Mouse (Mus musculus) layer of hippocampus, postnatal 25 days (tissue): ENCODE data around the gene Tent4a. TPM values are rescaled to one million over a fixed set of nuclear protein-coding genes. Genes with fewer than 3 reads are reported as not detected.

Source experiments
- DNase-seq, 2 experiments: peaks; one replicate each; pipeline ENCODE4 v3.0.0; 2022; ENCODE audit warnings: mixed read lengths in 2 of 2, low spot score in 1 of 2; ENCODE audit errors: extremely low spot score in 1 of 2
- total RNA-seq, 2 experiments: library from RNA; stranded (reverse); gene quantifications; 2 replicates each; pipeline ENCODE4 v1.2.3; 2021

Tent4a gene
- total RNA-seq, 2 experiments from 2014 or later: 42.3 to 43.9 TPM

DNA sequence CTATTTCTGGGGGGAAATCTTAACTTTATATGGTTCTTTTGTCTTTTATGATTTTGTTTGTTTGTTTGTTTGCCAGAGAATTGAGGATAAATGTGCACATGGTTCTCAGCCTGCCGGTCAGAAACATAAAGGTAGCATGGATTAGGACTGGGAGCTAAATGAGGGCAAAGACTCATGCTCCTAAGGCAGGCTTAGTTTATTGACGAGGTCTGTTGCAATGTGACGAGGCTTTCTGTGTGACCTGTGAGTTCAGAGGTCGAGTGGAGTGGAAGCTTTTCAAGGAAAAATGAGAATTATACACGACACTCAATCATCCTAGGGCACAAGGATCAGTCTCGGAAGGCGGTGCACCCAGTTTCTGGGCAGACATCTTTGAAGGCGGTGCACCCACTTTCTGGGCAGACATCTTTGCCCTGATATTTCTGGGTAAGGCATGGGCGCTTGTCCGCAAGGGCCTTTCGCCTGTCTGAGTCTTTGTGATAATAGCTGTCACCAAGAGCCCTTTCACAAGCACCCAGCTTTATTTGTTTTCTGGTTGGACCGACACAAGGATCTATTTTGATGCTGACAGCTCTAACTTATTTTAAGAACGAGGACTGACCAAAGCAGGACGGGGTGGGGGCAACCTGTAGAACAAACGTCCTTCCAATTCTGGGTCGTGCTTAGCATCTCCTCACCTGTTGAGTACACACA is 13.2 kb upstream of the Tent4a start:
- DNase-seq: no peak

GRCm38 (mm10) chr13:69545019-69545418 is 10.6 kb upstream of the Tent4a start:
- no peak for DNase-seq

GRCm38 (mm10) chr13:69543595-69543994 is 9.2 kb upstream of the Tent4a start:
- DNase-seq: no peak

- DNase-seq: no peak
These were observed 8.3 kb upstream of the Tent4a start for GRCm38 (mm10) chr13:69542571-69543352.

- DNase-seq: no peak
These were observed 7.4 kb upstream of the Tent4a start for GRCm38 (mm10) chr13:69541776-69542175.

- DNase-seq: no peak
These were observed 6.8 kb upstream of the Tent4a start for GRCm38 (mm10) chr13:69541209-69541608.

GRCm38 (mm10) chr13:69538327-69538726 is 3.9 kb upstream of the Tent4a start:
- DNase-seq: no peak

GRCm38 (mm10) chr13:69537366-69537765 is 2.9 kb upstream of the Tent4a start:
- no peak for DNase-seq

DNA sequence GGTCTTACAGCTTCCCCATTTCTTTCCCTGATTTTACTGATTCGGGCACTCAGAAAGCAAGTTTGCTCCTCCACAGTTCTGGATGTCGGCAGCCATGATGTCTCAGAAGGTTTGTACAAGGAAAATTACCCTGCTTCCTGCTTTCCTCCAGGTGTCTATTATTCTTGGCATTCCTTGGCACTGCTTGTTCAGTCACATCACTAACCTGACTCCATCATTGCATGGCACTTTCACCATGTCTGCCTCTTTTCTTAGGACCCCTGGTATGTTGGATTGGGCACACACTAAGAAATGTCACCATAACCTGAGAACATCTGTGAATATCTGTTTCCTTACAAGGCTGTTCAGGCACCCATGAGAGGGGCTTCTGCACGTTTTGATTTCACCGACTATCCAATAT is 1.6 kb upstream of the Tent4a start:
- DNase-seq: no peak

DNA sequence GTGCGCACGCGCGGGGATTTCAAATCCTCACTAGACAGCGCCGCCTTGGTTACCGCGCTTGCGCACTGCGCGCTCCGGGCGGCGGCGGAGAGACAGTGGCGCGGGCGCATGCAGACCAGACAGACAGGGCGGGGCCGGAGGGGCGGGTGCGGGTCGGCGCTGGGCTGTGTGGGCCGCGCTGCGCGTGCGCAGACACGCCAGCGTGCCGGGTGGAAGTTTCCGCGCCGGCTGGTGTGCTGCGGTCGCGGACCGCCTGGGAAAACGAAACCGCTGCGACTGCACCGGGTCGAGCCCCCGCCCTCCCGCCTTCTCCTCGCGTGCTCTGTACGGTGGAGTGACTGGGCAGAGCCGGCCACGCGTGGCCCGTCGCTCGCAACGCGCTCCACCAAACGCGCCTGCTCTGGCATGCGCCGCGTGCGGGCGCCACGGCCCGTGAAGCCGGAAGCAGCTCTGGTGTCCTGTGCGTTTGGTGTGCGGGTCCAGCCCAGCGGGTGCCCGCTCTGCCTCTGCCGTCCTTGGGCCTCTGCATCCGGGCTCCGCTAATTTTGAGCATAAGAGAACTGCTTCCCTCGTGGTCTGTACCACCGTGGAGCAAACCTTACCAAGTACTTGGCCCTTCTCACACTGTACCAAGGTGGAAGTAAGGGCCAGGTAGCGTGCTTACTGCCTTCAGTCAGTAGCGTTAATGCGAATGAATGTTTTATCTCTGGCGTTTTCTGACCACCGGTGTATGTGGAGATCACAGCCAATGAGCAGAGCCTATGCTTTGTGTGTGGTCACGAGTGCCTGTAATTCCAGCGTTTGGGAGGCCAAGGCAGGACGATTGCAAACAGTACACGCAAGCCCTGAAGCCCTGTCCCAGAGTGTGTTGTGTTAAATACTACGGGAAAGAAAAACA is 486 bp upstream of the Tent4a start:
- peak; percentile 92 to 93 for DNase-seq

- DNase-seq: peak; percentile 52 to 55
These were observed 748 bp downstream of the Tent4a start, which contains the start of gene Nsun2 for GRCm38 (mm10) chr13:69533405-69534333. Nsun2 (plus strand) TSS chr13:69533746.

GRCm38 (mm10) chr13:69532893-69533404 is 1.5 kb downstream of the Tent4a start:
- DNase-seq: no peak

- DNase-seq: no peak
These were observed 2.1 kb downstream of the Tent4a start for GRCm38 (mm10) chr13:69532101-69532892.

DNA sequence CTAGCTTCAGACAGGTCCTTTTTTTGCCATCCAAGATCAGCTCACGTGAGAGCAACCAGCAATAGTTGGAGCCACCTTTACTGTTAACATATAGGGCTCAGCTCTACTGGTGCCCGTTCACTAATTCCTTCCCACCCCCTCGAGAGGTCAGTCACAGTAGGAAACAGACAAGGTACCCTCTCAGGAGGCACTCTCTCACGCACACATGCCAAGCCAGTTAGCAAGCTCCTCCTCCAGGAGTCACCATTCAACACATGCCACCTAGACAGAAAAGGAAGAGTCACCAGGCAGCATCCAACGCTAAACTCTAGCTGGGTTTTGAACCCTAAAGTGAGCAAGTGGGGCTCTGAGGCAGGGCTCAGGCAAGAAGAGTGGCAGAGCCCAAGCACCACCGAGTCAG is 3.0 kb downstream of the Tent4a start:
- no peak for DNase-seq

GRCm38 (mm10) chr13:69530951-69531350 is 3.5 kb downstream of the Tent4a start:
- no peak for DNase-seq

- DNase-seq: no peak
These were observed 4.3 kb downstream of the Tent4a start for GRCm38 (mm10) chr13:69530156-69530555.

DNA sequence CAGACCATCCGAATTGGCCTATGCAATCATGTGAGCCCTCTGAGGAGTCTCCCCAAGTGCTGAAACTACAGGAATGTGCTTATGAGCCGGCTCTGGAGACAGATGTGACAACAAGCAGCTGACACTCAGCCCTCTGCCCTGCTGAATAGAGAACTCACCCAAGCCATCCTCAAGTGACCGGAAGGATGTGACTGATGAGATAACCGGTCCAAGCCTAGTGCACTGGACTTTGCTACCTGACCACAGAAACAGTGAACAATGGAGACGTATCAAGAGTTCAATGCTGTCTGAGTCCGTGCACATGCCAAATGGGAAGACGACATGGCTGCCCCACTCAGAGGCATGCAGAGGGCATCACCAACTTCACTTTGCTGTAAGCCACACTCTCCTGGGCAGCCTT is 5.9 kb downstream of the Tent4a start:
- DNase-seq: no peak

DNA sequence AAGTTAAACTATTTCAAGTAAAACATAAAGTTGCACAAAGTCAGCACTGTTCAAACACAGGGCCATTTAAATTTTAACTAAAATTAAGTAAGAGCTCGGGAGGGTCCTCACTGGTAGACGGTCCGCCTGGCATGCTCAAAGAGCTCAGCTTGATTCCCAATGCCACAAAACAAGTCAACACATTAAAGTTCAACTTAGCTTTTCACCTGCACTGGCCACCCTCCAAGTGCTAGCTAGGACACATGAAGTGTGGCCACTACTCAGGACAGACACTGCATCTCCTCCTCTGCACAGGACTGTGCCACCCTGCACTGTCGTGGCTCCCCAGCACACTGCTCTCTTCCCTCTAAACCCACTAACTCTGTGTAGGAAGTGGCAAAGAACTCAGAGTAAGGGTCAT is 8.6 kb downstream of the Tent4a start:
- DNase-seq: no peak

DNA sequence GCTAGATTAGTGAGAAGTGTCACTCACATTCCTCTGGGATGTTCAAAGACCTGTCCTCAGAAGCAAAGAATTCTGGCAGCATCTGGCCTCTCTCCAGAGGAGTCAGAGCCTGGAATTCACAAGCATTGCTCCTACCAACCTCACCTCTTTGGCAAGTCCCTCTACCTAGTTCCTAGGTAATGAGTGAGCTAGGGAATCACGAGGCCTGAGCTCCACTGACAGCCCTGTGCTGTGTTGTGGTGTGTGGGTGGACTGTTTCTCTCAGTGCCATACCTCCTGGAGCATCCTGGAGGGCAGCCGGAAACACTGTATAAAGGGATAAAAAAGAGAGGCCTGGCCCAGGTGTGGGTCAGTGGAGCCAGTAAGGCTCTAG is 10.3 kb downstream of the Tent4a start:
- DNase-seq: no peak
